Mouse (Mus musculus): ENCODE measurements at regions not wholly inside any gene's neighbourhood (a gene's known extent, or its start where the extent isn't known, plus 50 kb on each side); places are given as distances from the start of the nearest gene placed in this dataset.

DNA sequence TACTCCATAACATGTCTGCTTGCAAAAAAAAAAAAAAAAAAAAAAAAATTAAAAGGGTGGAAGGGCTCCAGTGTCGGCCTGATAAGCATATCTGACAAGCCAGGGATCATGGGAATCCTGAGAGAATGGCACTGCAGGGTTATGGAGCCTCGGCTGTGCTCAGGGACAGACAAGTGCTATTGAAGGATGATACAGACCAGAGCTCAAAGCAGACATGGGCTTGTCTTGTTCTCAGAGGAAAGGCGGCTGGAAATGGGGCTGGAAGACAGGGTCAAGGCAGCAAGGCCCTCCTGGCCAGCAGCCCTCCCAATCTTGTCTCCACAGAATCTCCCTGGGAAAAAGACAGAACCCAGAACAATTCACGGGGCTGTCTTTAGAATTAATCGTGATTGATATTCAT lies 449.0 kb downstream of the Insc start:
- TF ChIP-seq CTCF (IDR thresholded peaks at IDR 0.05) (no peak), POLR2A (IDR thresholded peaks at IDR 0.05; ENCODE audit: insufficient read depth, low read depth, low read length) (no peak), EP300 (IDR thresholded peaks at IDR 0.05; ENCODE audit: insufficient read depth, low read depth, low read length) (no peak)
